Mouse (Mus musculus): ENCODE results near the gene Pacsin1. TPM values are rescaled to one million over a fixed set of nuclear protein-coding genes. Genes with fewer than 3 reads are reported as not detected.

The Pacsin1 gene
- total RNA-seq, 1 experiment from 2014 or later = 4.5 TPM

DNA sequence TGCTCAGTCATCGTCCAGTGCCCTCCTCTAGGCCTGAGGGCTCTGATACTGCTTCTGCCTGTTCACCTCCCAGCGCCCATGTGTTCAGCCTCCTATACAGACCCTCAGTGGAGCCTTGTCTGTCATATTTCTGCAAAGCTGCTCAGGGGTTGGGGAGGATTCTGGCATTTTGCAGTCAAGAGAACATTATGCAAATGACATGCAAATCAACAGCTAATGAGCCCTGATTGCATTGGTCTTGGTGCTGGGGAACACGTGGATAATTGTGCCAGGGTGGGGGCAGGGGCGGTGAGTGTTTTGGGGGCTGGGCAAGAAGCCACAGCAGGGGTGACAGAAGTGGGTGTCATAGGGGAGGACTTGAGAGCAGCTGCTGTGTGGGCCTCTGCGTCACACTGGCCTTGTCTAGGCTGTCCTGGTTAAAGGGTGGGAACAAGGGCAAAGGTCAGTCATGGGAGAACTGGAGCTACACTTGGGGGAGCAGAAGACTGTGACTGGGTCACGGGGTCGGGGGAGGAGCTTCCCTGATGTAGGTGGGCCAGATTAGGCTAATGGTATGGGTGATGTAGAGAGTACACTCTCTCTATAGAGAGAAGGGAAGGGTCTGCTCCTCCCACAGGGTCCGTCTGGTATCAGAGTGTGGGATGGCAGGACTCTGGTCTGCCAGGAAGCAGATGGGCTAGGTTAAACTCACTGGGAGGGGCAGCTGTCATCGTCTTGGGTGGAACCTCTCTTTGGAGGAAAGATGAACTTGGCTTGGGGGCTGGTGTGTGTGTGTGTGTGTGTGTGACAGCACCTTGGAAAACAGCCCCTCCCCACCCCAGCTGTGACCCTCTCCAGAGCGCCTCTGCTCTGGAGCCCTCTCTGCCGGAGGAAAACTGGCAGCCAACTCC, 23.9 kb downstream of the Pacsin1 start:
- no peak for DNase-seq

DNA sequence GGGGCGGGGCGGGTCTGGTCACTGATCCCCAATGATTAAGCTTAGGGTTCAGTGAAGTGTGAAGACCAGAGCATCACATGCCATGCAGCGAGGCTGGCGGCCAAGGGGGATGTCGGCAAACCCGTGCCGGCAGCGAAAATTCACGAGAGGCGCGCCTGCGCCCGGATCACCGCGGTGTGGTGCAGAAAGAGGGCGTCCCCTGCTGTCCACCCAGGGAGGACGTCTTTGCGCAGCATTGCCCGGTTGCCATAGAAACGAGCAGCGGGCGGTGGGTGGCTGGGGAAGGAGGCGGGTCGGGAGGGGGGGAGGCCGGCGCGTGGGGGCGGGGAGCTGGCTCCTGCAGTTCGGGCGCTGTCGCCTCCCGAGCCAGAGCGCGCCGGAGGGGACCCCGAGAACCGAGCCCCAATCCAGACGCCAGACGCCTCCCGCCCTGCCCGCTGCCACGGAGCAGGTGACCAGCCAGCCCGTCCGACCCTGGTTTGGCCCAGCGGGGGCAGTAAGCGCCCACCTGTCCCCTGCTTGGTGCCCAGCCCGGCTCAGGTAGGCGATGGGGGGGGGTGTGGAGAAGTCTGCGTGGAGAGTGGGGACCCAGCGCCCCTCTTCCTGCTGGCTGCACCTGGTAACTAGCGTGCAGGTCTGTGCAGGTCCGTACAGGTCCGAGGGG, 29.7 kb downstream of the Pacsin1 start:
- peak; percentile 85 for DNase-seq

DNA sequence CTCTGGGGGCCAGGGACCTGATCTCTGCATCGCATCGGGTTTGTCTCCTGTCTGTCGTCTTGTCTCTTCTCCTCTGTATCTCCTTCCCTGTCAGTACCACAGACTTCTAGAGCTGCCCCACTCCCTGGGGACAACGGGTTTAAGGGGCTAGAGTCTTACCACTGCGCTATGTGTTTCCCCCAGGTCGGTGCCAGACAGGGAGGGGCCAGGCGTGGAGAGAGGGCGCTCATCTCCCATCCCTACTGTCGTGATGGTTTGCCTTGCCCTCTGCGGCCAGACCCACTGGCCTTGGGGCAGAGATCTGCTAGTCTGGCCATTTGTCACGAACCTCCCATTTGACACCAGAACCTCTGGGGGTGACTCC, 30.2 kb downstream of the Pacsin1 start:
- DNase-seq = no peak

DNA sequence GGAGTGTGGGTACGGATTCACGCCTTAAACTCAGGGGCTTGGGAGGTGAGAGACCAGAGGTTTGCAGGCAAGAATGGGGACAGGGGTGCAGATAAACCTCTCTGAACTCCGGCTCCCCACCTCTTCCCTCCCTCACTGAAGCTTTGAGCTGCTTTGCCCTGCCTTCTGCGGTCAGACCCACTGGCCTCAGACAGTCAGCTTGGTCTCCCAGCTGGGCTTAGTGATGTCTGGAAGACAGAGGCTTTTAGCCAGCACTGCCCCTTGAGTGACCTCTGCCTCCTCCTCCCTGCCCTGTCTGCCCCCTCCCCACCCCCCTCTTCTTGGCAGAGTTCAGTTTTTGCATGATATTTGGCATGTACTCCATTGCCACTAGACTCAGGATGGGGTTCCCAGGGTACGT, 31.1 kb downstream of the Pacsin1 start:
- no peak for DNase-seq

DNA sequence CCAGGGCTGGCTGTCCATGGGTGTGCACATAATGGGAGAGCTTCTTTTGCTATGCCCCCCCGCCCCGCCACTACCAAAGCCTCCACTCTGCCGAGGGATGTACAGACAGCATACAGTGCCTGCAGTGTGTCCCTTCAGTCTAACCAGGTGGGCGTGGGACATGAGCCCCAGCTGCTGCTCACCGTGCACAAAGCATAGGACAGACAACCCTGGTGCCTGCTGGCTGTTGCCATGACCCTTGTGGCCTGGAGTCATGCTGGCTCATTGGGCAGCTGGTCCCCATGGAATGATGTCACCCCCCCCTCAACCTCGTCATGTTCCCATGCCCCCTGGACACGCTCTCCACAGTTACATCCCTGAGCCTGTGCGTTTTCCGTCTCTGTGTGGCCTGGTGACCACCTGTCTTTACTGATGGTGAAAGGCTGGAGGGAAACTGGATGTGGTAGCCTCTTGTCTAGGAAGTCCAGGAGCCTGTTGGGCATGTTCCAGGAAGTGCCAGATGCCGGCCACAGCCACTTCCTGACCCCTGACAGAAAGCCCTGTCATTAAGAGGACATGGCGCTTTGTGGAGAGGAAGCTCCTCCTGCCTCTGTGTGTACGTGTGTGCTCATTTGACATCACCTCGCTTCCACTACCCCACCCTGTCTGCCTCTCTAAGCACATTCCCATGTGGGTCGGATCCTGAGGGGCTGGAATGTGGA, 35.8 kb downstream of the Pacsin1 start:
- no peak for DNase-seq

DNA sequence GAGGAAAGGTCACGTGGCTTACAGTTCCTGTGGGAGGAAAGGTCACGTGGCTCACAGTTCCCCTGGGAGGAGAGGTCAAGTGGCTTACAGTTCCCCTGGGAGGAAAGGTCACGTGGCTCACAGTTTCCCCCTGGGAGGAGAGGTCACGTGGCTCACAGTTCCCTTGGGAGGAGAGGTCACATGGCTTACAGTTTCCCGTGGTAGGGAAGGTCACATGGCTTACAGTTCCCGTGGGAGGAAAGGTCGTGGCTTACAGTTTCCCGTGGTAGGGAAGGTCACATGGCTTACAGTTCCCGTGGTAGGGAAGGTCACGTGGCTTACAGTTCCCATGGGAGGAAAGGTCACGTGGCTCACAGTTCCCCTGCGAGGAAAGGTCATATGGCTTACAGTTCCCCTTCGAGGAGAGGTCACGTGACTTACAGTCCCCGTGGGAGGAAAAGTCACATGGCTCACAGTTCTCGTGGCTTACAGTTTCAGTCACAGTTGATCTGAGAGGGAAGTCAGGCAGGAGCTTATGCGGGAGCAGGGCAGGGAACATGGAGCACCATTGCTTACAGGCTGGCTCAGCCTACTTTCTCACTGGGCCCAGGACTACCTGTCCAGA, 44.4 kb downstream of the Pacsin1 start:
- no peak for DNase-seq

DNA sequence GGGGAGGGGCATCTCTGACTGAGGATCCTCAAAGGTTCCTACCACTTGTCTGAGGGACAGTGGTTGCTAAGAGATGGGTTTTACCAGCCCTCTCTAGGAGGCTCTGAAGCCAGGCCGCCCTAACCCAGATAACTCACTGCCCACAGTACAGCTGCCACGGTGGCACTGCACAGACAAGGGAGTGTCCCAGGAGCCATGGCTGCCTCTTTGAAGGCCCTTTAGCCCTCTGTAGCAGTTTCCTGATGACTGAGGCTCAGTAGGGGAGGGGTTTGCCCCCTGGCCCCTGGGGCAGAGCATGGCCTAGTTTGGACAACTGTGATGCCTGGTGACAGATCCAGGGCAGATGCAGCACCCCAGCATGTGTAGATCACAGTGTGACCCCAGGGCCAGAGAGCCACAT, 45.5 kb downstream of the Pacsin1 start:
- no peak for DNase-seq

DNA sequence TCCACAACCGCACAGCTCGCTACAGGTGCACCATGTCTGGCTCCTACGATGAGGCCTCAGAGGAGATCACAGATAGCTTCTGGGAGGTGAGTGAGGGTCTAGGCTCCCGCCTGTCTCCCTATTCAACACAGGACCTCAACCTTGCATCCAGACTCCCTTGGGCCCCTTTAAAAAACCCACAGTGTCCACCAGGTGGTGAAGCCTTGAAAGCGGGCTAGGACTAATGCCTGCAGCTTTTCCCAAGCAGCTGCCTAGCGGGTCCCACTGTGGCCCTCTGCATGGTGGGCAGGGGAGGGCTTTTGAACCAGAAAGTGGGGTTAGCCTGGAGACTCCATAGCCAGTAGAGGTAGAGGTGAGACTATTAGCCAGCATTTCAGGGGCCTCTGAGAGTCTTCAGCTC, 46.5 kb downstream of the Pacsin1 start:
- no peak for DNase-seq

DNA sequence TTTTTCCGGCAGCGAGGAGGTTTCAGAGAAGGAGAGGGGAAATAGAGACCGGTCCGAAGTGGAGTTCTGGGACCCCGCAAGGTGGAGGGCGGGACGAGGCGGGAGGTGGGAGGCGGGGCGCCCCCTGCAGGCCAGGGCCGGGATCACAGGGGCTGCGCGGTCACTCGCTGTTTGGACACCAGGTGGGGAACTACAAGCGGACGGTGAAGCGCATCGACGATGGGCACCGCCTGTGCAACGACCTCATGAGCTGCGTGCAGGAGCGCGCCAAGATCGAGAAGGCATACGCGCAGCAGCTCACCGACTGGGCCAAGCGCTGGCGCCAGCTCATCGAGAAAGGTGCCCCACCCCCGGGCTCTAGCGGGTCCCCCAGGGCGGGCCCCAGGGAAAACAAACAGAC, 47.2 kb downstream of the Pacsin1 start:
- peak; percentile 79 for DNase-seq

DNA sequence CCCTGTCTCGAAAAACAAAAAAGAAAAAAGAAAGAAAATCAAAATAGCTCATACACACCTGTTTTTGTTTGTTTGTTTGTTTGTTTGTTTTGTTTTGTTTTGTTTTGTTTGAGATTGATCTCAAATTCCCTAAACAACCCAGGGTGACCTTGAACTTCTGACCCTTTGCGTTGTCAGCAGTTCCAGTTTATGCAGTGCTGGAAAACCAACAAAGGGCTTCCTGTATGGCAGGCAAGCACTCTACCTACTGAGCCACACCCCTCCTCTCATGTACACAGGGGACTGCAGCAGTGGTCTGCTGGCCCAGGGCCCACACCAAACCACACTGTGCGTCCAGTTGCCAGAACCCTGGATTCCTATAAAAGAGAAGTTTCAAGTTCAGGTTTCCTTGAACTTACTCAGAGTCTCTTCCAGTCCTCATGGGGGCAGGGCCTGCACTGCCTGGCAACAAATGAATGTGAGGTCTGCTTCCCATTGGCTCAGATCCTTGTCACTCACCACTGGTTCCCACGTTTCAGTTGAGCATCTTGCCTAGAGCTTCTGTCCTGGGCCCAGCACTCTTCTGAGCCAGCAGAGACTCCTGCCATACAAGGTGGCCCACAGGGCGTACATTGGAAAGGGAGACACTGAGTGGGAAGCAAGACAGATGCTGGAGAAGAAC, 48.8 kb downstream of the Pacsin1 start:
- peak; percentile 74 for DNase-seq

DNA sequence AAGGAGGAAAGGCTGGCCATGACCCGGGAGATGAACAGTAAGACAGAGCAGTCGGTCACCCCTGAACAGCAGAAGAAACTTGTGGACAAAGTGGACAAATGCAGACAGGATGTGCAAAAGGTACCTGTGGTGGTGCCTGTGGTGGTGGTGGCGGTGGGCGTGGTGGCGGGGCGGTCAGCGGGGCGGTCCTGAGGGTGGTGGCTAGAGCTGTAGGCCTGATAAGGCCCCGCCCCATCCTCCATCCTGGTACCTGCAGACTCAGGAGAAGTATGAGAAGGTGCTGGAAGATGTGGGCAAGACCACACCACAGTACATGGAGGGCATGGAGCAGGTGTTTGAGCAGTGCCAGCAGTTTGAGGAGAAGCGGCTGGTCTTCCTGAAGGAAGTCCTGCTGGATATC, 50.4 kb downstream of the Pacsin1 start:
- DNase-seq = no peak

DNA sequence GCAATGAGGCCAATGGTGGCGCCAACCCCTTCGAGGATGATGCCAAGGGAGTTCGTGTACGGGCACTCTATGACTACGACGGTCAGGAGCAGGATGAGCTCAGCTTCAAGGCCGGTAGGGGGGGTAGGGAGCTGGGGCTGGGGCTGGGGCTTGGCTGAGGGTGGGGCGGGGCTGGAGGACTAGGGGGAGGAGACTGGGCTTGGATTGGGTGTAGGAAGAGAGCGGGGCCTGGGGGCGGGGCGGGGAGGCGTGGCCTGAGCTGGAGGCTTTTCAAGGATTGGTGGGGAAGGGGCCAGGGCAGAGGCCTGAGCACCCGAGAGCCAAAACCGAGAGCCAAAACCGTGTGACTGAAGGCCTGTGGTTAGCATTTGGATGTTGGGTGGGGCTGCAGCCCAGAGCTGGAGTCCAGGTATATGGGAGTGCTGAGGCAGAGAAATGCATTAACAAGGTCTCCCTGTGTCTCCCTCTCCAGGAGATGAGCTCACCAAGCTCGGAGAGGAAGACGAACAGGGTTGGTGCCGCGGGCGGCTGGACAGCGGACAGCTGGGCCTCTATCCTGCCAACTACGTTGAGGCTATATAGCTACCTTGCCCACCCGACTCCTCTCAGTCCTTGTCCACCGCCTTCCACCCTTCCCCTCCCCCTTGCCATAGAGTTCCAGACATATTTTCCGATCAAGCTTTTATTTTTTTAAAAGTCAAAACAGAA, 52.8 kb downstream of the Pacsin1 start:
- DNase-seq = peak; percentile 95

DNA sequence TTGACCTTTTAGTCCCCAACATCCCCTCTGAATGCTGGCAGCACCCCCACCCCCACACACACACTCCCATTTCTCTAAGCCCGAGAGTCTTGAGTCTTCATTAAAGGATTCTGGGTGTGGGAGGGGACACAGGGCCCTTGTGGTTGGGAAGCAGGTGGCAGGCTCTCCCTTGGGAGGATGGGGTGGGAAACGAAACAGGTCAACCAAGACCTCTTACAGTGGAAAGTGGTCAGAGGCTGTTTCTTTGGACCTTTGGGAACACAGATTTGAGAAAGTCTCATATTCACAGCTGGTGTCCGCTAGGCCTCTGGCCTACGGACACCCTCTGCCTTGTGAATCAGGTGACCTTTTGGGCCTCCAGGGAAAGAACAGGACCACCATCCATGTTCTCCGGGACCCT, 54.3 kb downstream of the Pacsin1 start:
- DNase-seq = no peak

DNA sequence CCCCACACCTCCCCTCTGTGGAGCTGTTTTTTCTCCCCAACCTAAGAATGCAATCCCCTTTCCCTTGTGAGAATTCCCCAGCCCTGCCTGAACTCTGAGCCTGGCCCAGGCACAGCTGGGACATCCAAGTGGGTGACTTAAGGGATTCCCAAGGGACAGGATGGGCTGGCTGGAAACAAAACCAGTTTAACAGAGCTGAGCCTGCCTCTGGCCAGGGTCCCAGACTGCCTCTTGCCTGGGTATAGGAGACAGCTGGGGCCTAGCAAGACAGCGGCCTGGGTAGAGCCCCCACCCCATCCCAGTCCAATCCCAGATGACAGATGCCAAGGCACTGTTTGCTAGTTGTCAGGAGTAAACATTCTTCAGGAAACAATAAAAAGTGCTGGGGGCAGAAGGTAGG, 57.5 kb downstream of the Pacsin1 start:
- peak; percentile 67 for DNase-seq

DNA sequence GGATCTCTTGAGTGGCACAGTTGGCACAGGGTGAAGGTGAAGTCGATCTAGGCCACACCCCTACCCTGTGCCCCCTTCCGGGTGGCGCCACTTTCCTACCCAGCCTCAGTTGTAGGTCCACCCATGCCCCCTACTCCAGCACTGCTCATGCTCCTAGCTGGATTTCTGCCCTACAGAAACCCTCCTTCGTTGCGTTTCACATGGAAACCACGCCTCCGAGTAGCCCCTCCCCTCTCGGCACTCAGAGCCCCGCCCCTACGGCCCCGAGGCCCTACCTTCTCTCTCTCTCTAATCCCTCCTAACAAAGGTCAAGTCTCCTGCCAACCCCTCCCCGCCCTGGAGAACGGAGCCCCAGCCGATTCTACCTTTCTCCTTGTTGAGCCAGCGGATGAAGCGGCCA, 61.5 kb downstream of the Pacsin1 start:
- peak; percentile 75 for DNase-seq

DNA sequence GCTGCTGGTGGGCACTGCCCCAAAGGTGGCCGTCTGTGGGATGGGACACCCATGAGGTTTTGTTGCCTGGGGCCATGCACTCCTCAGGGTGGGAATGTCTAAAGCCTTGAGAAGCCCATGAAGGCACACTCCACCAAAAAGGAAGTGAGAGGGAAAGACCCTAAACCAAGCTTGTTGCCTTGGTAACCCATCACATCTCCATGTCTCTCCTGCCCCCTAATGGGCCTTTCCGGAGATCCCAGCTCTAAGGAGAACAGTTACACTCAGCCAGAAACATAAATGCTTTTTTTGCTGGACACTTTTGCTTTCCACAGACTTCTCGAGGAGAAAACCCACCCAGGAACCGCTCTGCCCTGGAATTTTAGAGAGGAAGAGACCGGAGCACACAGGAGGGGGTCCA, 62.9 kb downstream of the Pacsin1 start:
- DNase-seq = no peak

DNA sequence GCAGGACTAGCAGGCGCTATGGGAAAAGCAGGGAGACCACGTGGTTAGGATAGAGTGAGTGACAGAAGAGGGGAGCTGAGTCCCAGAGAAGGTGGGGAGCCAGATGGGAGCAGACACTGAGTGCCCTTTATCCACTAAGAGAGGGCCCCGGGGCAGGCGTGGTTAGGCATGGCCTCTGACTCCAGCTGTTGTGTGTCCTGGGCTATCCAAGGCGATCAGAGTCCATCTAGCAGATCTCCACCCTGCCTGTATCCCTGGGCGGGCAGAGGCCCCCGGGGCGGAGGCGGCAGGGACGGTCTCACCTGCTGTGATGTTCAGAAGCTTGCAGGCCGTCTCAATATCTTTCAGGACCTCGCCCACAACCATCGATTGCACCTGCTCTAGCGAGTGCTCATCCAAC, 64.4 kb downstream of the Pacsin1 start:
- no peak for DNase-seq

DNA sequence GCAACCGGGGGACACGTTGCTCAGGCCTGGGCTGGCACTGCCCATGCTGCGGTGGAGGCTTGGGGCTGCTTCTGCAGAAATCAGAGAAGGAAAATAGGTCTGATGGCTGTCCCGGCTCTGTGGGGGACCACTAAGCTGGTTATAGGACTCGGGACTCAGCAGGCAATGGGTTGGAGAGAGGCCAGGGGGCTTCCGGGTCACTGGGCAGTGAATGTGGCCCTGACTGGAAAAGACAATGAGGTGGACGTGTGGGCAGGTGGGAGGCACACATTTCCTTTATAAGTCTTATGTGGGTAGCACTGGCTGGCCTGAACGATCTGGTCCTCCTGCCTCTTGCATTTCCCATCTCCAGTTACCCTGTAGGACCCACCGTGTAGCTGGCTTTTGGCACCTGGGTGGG, 65.0 kb downstream of the Pacsin1 start:
- DNase-seq = no peak

DNA sequence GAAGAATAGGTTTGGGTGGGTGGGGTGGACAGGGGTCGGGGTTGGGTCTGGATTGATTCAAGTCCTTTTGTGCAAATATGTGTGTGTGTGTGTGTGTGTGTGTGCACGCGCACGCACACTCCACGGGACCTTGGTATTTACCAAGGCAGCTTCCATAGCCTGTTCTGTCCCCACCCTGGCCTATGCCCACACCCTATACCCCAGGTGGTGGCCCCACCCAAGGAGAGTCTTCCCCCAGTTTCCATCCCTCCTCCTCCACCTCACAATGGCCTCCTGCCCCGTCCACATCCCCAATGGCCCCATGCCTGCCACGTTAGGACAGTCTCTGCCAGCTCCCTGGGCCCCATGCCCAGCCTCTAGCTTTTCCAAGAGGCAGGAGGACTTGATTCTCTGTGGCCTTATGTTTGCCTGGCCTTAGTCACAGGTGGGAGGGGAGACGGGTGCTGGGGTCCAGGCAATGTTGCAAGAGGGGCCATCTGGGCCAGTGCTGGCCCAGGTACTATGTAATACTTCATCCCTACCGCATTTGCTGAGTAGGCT, 65.9 kb downstream of the Pacsin1 start:
- DNase-seq = peak; percentile 77

DNA sequence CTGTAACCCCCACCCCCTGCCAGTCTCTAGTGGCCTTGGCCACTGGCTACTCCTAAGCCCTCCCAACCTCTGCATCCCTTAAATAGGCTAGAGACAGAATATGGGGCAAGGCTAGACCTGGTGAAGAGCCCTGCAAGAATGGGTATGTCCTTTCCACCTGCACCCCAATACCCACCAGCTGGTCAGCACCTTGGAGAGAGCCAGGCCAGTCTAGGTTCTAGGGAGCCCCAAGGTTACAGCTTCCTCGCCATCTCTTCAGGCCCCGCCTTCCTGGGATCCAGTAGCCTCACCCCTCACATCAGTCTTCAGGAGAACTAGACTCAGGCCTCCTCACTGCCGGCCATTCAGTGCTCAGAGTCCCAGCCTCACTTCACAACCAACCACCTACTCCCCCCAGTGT, 69.0 kb downstream of the Pacsin1 start:
- DNase-seq = no peak

DNA sequence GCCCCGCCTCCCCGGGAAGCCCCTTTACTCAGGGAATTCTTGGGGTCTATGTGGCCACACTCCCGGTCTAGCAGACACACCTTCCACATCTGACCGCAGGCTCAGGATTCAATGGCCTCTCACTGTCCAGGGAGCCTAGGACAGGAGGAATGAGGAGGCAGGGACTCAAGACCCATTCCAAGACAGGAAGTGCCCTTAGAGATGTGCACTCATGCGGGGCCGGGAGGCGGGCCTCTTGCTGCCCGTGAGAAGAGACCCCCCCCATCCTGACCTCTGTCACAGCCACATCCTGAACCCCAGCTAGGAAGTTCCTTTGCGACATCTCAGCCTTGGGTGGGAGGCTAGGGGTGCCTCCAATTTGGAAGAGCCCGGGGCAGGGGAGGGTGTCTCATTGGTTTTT, 69.7 kb downstream of the Pacsin1 start:
- DNase-seq = no peak

All from adrenal gland, postnatal 14 days (tissue).